Mouse (Mus musculus): ENCODE results near the gene Psma3. TPM values are rescaled to one million over a fixed set of nuclear protein-coding genes. Genes with fewer than 3 reads are reported as not detected.

The Psma3 gene
- 518 and 555 TPM in 2 replicates for polyA plus RNA-seq (2015; fragmentation: Nextera tagmentation; extraction: Ambion mirVana)

DNA sequence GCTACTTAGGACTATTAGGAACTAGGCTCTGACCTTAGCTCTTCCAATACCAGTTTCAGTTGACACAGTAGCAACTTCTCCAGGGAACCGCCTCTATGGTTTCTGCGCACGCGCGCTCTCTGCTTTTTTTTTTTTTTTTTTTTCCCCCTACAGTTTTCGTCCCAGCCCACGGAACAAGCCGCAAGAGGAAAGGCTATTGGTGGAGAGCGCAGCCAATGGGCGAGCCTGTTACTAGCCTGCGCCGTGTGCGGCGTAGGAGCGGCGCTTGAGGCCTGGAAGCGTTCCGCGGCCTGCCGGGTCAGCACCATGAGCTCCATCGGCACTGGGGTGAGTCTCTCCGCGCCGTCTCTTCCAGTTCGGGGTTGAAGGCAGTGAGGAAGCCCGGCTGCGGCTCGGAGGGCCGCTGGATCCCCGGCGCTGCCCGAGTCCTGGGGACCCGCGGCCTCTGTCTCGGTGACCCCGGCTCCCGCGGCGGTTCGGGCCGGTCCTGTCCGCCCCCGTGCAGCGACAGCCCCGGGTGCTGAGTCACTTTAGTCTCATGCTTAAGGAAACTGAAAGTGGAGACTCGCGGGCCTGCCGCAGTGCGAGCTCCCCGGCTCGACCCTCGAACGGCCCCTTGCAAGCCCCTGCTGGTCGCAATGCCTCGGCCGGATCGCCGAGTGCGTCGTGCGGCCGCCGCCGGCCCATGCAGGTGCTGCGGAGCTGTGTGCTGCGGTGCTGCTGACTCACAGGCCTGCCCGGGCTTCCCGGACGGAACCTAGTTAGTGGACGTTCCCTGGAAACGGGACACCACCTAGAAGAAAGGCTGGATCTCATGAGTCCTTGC lies at the start of gene Psma3:
Gene Psma3 (plus strand): TSS at position 181 of the 826 bp plus-strand sequence.
- WGBS, result under 1% methylated on average over 71 of the region's 71 CpGs
- H3K4me1 ChIP-seq, result peaks cover 12% of the 10 kb centered on the region
- peak; percentile 98 for ATAC-seq (ENCODE audit: insufficient number of reproducible peaks, low FRiP score, low TSS enrichment, low read depth)

DNA sequence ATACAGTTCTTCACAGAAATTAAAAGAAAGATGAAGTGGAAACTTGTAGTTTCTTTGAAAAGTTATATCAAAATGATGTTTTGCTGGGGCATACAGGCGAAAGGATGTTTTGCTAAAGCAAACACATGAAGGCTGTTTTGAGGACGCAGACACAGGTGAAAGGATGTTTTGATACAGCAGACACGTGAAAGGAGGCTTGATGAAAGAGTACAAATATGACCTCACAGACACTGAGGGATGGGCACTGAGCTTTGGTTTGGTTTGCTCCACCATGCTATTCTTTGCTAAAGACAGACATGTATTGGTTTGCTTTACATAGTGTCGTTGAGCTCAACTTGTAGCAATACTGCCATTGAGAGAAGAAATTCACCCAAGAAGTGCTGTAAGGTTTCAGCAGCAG lies 44.6 kb upstream of the Psma3 start:
- 82% methylated on average over 4 of the region's 4 CpGs for WGBS
- no peaks in the 10 kb centered on the region for H3K9me3 ChIP-seq (replicated peaks)

More for the DNA sequence above, at the start of gene Psma3:
- H3K4me2 ChIP-seq (replicated peaks), result peak within 1 kb of the TSS; percentile 63
- peak within 1 kb of the TSS; percentile 86 for H3K9ac ChIP-seq
- H3K4me3 ChIP-seq (replicated peaks), result peak within 1 kb of the TSS; percentile 74
- H3K27ac ChIP-seq (replicated peaks), result peak within 1 kb of the TSS; percentile 96
- no peaks in the 10 kb centered on the region for H3K27me3 ChIP-seq
- peaks cover 8% of the 10 kb centered on the region; the same call in 1 of the 2 replicates for H3K36me3 ChIP-seq
- H3K9me3 ChIP-seq (replicated peaks), result no peaks in the 10 kb centered on the region

DNA sequence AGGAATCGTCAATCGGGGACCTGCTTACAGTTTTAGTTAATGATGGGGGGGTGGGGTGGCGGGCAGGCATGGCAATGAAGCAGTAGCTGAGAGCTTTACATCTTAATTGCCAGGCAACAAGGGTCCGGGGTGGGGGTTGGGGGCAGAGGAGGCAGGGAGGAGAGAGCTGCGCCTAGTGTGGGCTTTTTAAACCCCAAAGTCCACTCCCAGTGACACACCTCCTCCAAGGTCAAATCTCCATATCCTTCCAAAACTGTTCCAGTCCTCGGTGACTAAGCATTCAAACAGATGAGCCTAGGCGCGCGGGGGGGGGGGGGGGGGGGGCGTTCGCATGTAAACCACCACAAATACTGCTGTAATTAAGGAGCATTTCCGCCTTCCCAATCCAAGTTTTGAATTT lies 37.3 kb upstream of the Psma3 start:
- Histone ChIP-seq H3K27ac (replicated peaks) (peak overlapping the region; percentile 96), H3K9ac (peak overlapping the region; percentile 33; the same call in 1 of the 2 replicates), H3K4me1 (0 out of 2 replicates have a peak, but pooled peaks cover 3% of the 10 kb centered on the region), H3K36me3 (peaks cover 5% of the 10 kb centered on the region; the same call in 1 of the 2 replicates), H3K4me2 (replicated peaks) (peak overlapping the region; percentile 57), H3K9me3 (replicated peaks) (no peaks in the 10 kb centered on the region), H3K27me3 (no peaks in the 10 kb centered on the region), H3K4me3 (replicated peaks) (peak overlapping the region; percentile 87)
- WGBS, result 27% methylated on average over 8 of the region's 12 CpGs
- ATAC-seq (ENCODE audit: insufficient number of reproducible peaks, low FRiP score, low TSS enrichment, low read depth), result no peak

More for the DNA sequence above, 44.6 kb upstream of the Psma3 start:
- no peaks in the 10 kb centered on the region for H3K4me1 ChIP-seq
- no peak overlapping the region for H3K9ac ChIP-seq
- no peak overlapping the region for H3K27ac ChIP-seq (replicated peaks)
- no peaks in the 10 kb centered on the region for H3K36me3 ChIP-seq
- H3K4me3 ChIP-seq (replicated peaks), result no peak overlapping the region
- H3K4me2 ChIP-seq (replicated peaks), result no peak overlapping the region
- ATAC-seq (ENCODE audit: insufficient number of reproducible peaks, low FRiP score, low TSS enrichment, low read depth), result no peak
- H3K27me3 ChIP-seq, result no peaks in the 10 kb centered on the region

DNA sequence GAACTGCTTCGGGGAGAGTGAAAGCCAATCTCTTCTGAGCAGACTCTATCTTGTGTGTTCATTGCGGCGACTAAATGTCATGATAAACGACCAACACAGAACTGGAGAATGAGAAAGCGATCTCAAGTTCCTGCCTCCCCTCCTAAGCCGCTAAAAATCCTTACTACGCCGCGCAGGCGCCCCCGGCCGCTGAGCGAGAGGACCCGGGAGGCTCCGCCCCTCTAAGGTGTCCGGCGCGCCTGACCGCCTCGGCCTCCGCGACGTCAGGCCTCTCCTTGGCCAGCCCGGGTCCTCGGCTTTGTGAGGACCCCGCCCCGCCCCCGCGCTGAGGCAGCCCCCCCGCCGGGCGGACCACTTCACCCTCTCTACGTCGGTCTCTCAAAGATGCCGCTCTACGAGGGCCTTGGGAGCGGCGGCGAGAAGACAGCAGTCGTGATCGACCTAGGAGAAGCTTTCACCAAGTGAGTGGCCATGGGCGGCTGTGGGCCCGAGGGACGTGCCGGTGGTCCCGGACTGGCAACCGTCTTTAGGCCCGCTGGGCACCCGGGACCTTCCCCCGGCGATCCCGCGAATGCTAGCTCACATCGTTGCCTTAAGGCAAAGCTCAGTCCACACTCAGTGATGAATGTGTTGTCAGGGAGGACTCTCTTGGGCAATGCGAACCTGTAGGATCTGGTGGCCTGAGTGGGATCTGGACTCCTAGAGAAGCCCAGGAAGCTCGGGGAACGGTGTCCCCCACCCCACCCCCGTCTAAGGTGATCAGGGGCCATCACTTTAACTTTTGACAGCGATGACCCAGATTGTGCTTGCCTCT lies 36.6 kb upstream of the Psma3 start, which contains the start of gene Actr10:
Gene Actr10 (plus strand): TSS at position 287 of the 814 bp plus-strand sequence.
- H3K4me3 ChIP-seq (replicated peaks), result peak within 1 kb of the TSS; percentile 87
- WGBS, result under 1% methylated on average over 55 of the region's 59 CpGs
- peak within 1 kb of the TSS; percentile 96 for H3K27ac ChIP-seq (replicated peaks)
- no peaks in the 10 kb centered on the region for H3K27me3 ChIP-seq
- no peaks in the 10 kb centered on the region for H3K9me3 ChIP-seq (replicated peaks)
- peak within 1 kb of the TSS; percentile 77 for H3K9ac ChIP-seq
- ATAC-seq (ENCODE audit: insufficient number of reproducible peaks, low FRiP score, low TSS enrichment, low read depth), result peak; percentile 96
- 0 out of 2 replicates have a peak, but pooled peaks cover 3% of the 10 kb centered on the region for H3K4me1 ChIP-seq
- H3K4me2 ChIP-seq (replicated peaks), result peak within 1 kb of the TSS; percentile 57
- H3K36me3 ChIP-seq, result peaks cover 11% of the 10 kb centered on the region; the same call in 1 of the 2 replicates

DNA sequence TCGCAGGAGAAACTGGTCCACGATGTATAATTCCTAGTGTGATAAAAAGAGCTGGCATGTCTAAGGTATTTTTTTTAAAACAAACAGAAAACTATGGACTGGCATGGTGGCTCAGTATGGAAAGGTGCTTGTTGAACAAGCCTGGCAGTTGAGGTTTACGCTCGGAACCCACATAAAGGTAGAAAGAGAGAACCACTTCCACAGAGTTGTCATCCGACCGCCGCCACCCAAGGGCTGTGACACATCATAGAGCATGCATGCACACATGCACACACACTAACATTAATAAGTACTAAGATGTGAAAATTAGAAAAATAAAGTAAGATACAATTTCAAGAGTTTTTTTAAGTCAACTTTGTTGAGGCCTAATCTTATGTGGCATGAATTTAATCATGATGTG lies 33.6 kb upstream of the Psma3 start:
- H3K27me3 ChIP-seq, result no peaks in the 10 kb centered on the region
- no peak overlapping the region for H3K4me3 ChIP-seq (replicated peaks)
- 0 out of 2 replicates have a peak, but pooled peaks cover 3% of the 10 kb centered on the region for H3K4me1 ChIP-seq
- ATAC-seq (ENCODE audit: insufficient number of reproducible peaks, low FRiP score, low TSS enrichment, low read depth), result no peak
- no peak overlapping the region for H3K27ac ChIP-seq (replicated peaks)
- no peaks in the 10 kb centered on the region for H3K9me3 ChIP-seq (replicated peaks)
- H3K36me3 ChIP-seq, result peaks cover 29% of the 10 kb centered on the region
- no peak overlapping the region for H3K9ac ChIP-seq
- WGBS, result 96% methylated on average over 7 of the region's 7 CpGs
- H3K4me2 ChIP-seq (replicated peaks), result no peak overlapping the region

DNA sequence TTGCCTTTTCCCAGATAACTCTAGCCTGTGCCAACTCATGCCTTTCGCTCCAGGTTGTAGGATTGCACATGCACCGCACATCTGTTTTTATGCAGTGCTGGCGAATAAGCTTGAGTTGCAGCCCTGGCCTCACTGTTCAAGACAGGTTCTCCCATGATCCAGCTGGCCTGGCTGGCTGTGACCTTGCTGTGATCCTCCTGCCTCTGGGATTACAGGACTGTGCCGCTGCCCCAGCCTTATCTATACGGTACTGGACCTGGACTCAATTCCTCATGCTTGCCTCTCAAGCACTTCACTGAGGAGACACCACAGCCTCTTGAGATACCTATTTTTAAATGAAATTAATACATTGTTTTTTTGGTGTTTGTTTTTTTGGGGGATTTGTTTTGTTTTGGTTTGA lies 30.2 kb upstream of the Psma3 start:
- no peaks in the 10 kb centered on the region for H3K9me3 ChIP-seq (replicated peaks)
- no peaks in the 10 kb centered on the region for H3K27me3 ChIP-seq
- no peak overlapping the region for H3K4me3 ChIP-seq (replicated peaks)
- H3K4me2 ChIP-seq (replicated peaks), result no peak overlapping the region
- no peaks in the 10 kb centered on the region for H3K4me1 ChIP-seq
- H3K9ac ChIP-seq, result no peak overlapping the region
- no peak for ATAC-seq (ENCODE audit: insufficient number of reproducible peaks, low FRiP score, low TSS enrichment, low read depth)
- no peak overlapping the region for H3K27ac ChIP-seq (replicated peaks)
- H3K36me3 ChIP-seq, result peaks cover 48% of the 10 kb centered on the region
- WGBS, result 92% methylated on average over 5 of the region's 5 CpGs

DNA sequence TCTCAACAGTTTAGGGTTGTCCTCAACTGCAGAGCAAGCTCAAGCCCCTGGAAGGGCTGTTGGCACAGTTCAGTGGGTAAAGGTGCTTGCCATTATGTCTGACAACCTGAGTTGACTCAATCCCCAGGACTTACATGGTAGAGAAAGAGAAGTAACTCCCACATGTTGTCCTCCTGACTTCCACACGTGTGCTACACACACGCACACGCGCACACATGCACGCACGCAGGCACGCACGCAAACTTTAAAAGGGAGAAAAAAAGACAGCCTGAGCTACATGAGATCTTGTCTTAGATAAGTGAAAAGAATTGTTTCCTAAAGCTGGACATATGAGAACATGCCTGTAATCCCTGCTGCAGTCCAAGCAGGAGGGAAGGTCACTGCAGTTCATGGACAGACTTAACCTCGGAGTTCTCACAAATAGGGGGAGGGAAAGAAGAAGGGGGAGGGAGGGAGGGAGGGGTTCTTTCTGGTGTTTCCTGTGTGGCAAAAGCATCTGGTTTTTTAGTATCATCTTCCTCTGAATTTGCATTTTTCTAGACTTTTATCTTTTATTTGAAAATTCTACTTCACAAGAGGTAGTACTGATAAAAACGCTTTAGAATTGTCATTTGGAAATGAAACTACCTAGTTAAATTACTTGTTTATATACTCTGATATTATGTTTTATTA lies 27.7 kb upstream of the Psma3 start:
- Histone ChIP-seq H3K9me3 (replicated peaks) (no peaks in the 10 kb centered on the region), H3K4me3 (replicated peaks) (no peak overlapping the region), H3K27ac (replicated peaks) (no peak overlapping the region), H3K36me3 (peaks cover 58% of the 10 kb centered on the region), H3K9ac (no peak overlapping the region), H3K4me1 (no peaks in the 10 kb centered on the region), H3K4me2 (replicated peaks) (no peak overlapping the region), H3K27me3 (no peaks in the 10 kb centered on the region)
- 92% methylated on average over 10 of the region's 10 CpGs for WGBS
- no peak for ATAC-seq (ENCODE audit: insufficient number of reproducible peaks, low FRiP score, low TSS enrichment, low read depth)

DNA sequence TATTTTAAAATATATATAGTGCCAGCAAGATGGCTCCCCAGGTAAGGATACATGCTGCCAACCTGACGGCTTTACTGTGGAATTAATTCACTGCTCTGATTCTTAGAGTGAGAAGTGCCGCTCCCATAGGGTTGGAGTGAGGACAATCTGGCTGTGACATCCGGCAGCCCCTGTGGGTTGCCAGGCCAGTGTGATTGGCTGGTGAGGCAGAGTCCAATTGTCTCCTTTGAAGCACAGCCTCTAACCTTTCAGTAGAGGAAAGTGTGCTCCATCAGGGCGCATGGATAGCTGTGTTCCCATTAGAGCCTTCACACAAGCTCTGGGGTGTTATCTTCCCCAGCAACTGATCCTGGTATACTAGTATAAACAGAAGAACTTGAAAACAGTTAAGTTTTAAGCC lies 15.8 kb upstream of the Psma3 start:
- Histone ChIP-seq H3K9me3 (replicated peaks) (no peaks in the 10 kb centered on the region), H3K27me3 (no peaks in the 10 kb centered on the region), H3K36me3 (peaks cover 75% of the 10 kb centered on the region), H3K4me2 (replicated peaks) (no peak overlapping the region), H3K9ac (no peak overlapping the region), H3K4me3 (replicated peaks) (no peak overlapping the region), H3K4me1 (no peaks in the 10 kb centered on the region), H3K27ac (replicated peaks) (no peak overlapping the region)
- no peak for ATAC-seq (ENCODE audit: insufficient number of reproducible peaks, low FRiP score, low TSS enrichment, low read depth)
- 89% methylated on average over 4 of the region's 4 CpGs for WGBS

DNA sequence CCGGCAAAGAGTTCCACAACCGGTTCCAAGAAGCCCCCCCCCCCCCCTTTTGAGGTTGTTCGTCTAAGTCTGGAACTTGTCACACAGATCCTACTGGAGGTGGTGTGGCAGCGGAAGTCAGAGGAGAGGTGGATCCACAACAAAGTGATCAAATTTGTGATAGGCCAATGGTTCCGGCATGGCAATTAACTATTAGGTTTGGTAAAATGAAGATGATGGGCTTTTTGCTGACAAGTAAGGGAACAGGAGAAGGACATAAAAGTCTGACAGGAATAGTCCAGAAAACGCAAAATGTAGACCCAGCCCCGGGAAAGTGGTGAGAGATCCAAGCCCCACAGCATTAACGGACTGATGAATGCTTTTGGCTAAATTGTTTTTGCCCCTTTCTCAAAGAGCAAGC lies 6.8 kb upstream of the Psma3 start:
- Histone ChIP-seq H3K27me3 (no peaks in the 10 kb centered on the region), H3K4me1 (0 out of 2 replicates have a peak, but pooled peaks cover 3% of the 10 kb centered on the region), H3K9ac (no peak overlapping the region), H3K4me3 (replicated peaks) (peak overlapping the region; percentile 73), H3K36me3 (peaks cover 20% of the 10 kb centered on the region), H3K4me2 (replicated peaks) (peak overlapping the region; percentile 61), H3K9me3 (replicated peaks) (no peaks in the 10 kb centered on the region), H3K27ac (replicated peaks) (peak overlapping the region; percentile 99)
- 23% methylated on average over 8 of the region's 8 CpGs for WGBS
- no peak for ATAC-seq (ENCODE audit: insufficient number of reproducible peaks, low FRiP score, low TSS enrichment, low read depth)

DNA sequence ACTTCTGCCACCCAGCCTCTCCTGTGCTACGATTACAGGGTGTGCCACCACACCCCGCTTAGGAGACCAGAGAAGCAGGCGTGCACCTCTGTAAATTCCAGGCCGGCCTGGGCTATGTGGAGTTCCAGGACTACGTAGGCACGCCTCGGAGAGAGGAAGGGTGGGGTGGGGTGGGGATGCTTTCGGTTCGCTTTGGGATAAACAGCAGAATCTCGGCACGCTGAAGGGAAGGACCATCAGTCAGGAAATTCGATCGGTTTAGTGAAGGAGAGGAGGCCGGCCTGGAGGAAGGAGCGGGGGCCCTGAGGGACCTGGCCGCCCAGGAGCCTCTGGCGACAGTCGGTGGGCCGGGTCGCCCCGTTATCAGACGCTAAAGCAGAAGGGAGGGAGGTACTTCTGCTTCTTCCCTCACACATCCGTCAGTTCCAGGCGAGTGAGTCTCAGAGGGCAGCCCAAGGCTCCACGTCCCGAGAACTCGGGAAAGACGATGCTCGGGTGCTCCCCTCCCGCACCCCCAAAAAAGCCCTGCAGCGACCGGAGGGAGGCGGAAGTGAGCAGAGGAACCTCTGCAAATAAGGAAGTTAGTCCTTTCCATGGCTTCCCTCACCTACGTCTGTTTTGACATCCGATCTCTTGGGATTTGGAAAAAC lies 6.2 kb upstream of the Psma3 start:
- Histone ChIP-seq H3K36me3 (peaks cover 15% of the 10 kb centered on the region), H3K4me2 (replicated peaks) (peak overlapping the region; percentile 61), H3K27ac (replicated peaks) (peak overlapping the region; percentile 99), H3K27me3 (no peaks in the 10 kb centered on the region), H3K4me1 (0 out of 2 replicates have a peak, but pooled peaks cover 3% of the 10 kb centered on the region), H3K9ac (peak overlapping the region; percentile 55), H3K9me3 (replicated peaks) (no peaks in the 10 kb centered on the region), H3K4me3 (replicated peaks) (peak overlapping the region; percentile 73)
- ATAC-seq (ENCODE audit: insufficient number of reproducible peaks, low FRiP score, low TSS enrichment, low read depth), result peak; percentile 84
- WGBS, result 0% methylated on average over 34 of the region's 35 CpGs
